Mouse (Mus musculus) CH12.LX (cell line): Measurements from ENCODE around the gene Gm11559. TPM values are rescaled to one million over a fixed set of nuclear protein-coding genes. Genes with fewer than 3 reads are reported as not detected.
"Not testable (repeated sequence)": the region's sequence is repeated elsewhere in the genome, so short reads cannot be mapped to it uniquely, and the experiment has no call there.

Experiments used
- DNase-seq: peaks from one replicate; pipeline ENCODE4 v3.0.0-alpha.2; 2013; ENCODE audit errors: extremely low read depth
- H3K27ac ChIP-seq: 2 replicates; pipeline ENCODE4 v1.5.1; 2012; ENCODE audit warnings: low read depth, mild to moderate bottlenecking, control low read depth, moderate library complexity; ENCODE audit not compliant: insufficient read depth
- H3K27me3 ChIP-seq: replicated peaks from 2 replicates; pipeline ENCODE3; 2012; ENCODE audit warnings: inconsistent platforms
- H3K36me3 ChIP-seq, 2 experiments: replicated peaks in 1 of 2; 2 replicates each; pipeline versions ENCODE3 to v1.6.1; 2012; ENCODE audit warnings: inconsistent platforms in 1 of 2, low read length in 1 of 2, mild to moderate bottlenecking in 1 of 2, mixed read lengths in 1 of 2, moderate library complexity in 1 of 2; ENCODE audit not compliant: control insufficient read depth in 1 of 2, insufficient read depth in 1 of 2
- H3K4me1 ChIP-seq, 2 experiments: 2 replicates each; pipeline ENCODE4 v1.6.1; 2012; ENCODE audit warnings: inconsistent platforms in 1 of 2, moderate library complexity in 1 of 2; ENCODE audit not compliant: insufficient read depth in 2 of 2, control insufficient read depth in 1 of 2
- H3K4me2 ChIP-seq: 2 replicates; pipeline ENCODE4 v1.6.1; 2012; ENCODE audit warnings: low read depth, mild to moderate bottlenecking, control low read depth; ENCODE audit not compliant: poor library complexity, insufficient read depth, severe bottlenecking
- H3K4me3 ChIP-seq, 3 experiments: fragments of 150-350 bp in 1 of 3; sonication (generic) in 1 of 3; replicated peaks in 1 of 3; 2 replicates each; pipeline versions ENCODE3 to v1.5.1; 2011 to 2012; ENCODE audit warnings: low read depth in 2 of 3, low read length in 2 of 3, mild to moderate bottlenecking in 2 of 3, moderate library complexity in 2 of 3, control low read depth in 1 of 3, improper control_type of control experiment in 1 of 3, inconsistent platforms in 1 of 3, mixed read lengths in 1 of 3; ENCODE audit not compliant: poor library complexity in 1 of 3
- H3K79me2 ChIP-seq: replicated peaks from 2 replicates; pipeline ENCODE4 v1.6.1; 2012; ENCODE audit warnings: mild to moderate bottlenecking, moderate library complexity; ENCODE audit not compliant: control insufficient read depth, poor library complexity, insufficient read depth, severe bottlenecking; ENCODE audit errors: extremely low read depth
- H3K9ac ChIP-seq: 2 replicates; pipeline ENCODE4 v1.6.1; 2012; ENCODE audit warnings: low read depth, mild to moderate bottlenecking, control low read depth, moderate library complexity; ENCODE audit not compliant: insufficient read depth
- H3K9me3 ChIP-seq: replicated peaks from 2 replicates; pipeline ENCODE3; 2012; ENCODE audit warnings: low read length, inconsistent platforms, mixed read lengths
- CHD1 ChIP-seq: IDR thresholded peaks from 2 replicates; pipeline ENCODE4 v1.6.1; 2012; ENCODE audit warnings: low read depth, low read length, improper control_type of control experiment, inconsistent platforms
- CHD2 ChIP-seq: IDR thresholded peaks from 2 replicates; pipeline ENCODE4 v1.6.1; 2011; ENCODE audit warnings: low read length, improper control_type of control experiment
- E2F4 ChIP-seq: IDR thresholded peaks from 2 replicates; pipeline ENCODE4 v1.6.1; 2011; ENCODE audit warnings: low read depth, low read length, improper control_type of control experiment; ENCODE audit not compliant: insufficient replicate concordance
- ETS1 ChIP-seq: conservative IDR thresholded peaks from 2 replicates; pipeline ENCODE4 v1.6.1; 2012; ENCODE audit warnings: low read depth, mild to moderate bottlenecking, inconsistent platforms, low read length, improper control_type of control experiment, moderate library complexity
- GABPA ChIP-seq: IDR thresholded peaks from 2 replicates; pipeline ENCODE4 v1.6.1; 2012; ENCODE audit warnings: low read depth, low read length, improper control_type of control experiment, inconsistent platforms; ENCODE audit not compliant: insufficient replicate concordance
- JUN ChIP-seq: IDR thresholded peaks from 2 replicates; pipeline ENCODE4 v1.6.1; 2011; ENCODE audit warnings: low read depth, mild to moderate bottlenecking, low read length, improper control_type of control experiment, moderate library complexity; ENCODE audit not compliant: insufficient read depth
- KAT2A ChIP-seq: IDR thresholded peaks from 2 replicates; pipeline ENCODE4 v1.6.1; 2012; ENCODE audit warnings: low read length, improper control_type of control experiment, inconsistent platforms; ENCODE audit not compliant: insufficient replicate concordance
- MAX ChIP-seq: IDR thresholded peaks from 2 replicates; pipeline ENCODE4 v1.6.1; 2011; ENCODE audit warnings: low read length, improper control_type of control experiment
- MYC ChIP-seq: IDR thresholded peaks from 2 replicates; pipeline ENCODE4 v1.6.1; 2011; ENCODE audit warnings: low read depth, mild to moderate bottlenecking, improper control_type of control experiment, low read length
- NELFE ChIP-seq: IDR thresholded peaks from 2 replicates; pipeline ENCODE4 v1.6.1; 2011; ENCODE audit warnings: low read depth, low read length, improper control_type of control experiment
- POLR2A ChIP-seq: IDR thresholded peaks from 2 replicates; pipeline ENCODE4 v1.6.1; 2011; ENCODE audit warnings: low read depth, mild to moderate bottlenecking, improper control_type of control experiment, low read length
- RAD21 ChIP-seq: IDR thresholded peaks from 2 replicates; pipeline ENCODE4 v1.6.1; 2011; ENCODE audit warnings: low read depth, mild to moderate bottlenecking, low read length, improper control_type of control experiment, moderate library complexity
- RCOR1 ChIP-seq: conservative IDR thresholded peaks from 2 replicates; pipeline ENCODE4 v1.6.1; 2012; ENCODE audit warnings: low read depth, mild to moderate bottlenecking, inconsistent platforms, low read length, improper control_type of control experiment
- USF1 ChIP-seq: IDR thresholded peaks from 2 replicates; pipeline ENCODE4 v1.6.1; 2014; ENCODE audit warnings: low read depth, mild to moderate bottlenecking, inconsistent platforms, low read length, improper control_type of control experiment
- ZC3H11A ChIP-seq: IDR thresholded peaks from 2 replicates; pipeline ENCODE4 v1.6.1; 2012; ENCODE audit warnings: low read depth, mild to moderate bottlenecking, inconsistent platforms, low read length, improper control_type of control experiment
- ZKSCAN1 ChIP-seq: IDR thresholded peaks from 2 replicates; pipeline ENCODE4 v1.6.1; 2012; ENCODE audit warnings: low read depth, inconsistent platforms, low read length, improper control_type of control experiment, borderline replicate concordance
- ZNF384 ChIP-seq: IDR thresholded peaks from 2 replicates; pipeline ENCODE4 v1.6.1; 2012; ENCODE audit warnings: low read depth, low read length, improper control_type of control experiment, inconsistent platforms
- dilution Hi-C: fragments of 300-500 bp; cut with MboI; formaldehyde crosslinking; loops from 2 replicates; pipeline ENCODE4 v1.14.3; 2020; ENCODE audit warnings: low sequenced_read_pairs; ENCODE audit not compliant: extremely low pct_unique_long_range_greater_than_20kb, extremely low pct_ligation_motif_present
- in situ Hi-C: fragments of 300-500 bp; cut with MboI; formaldehyde crosslinking; loops from 3 replicates; pipeline ENCODE4 v1.14.3; 2019; ENCODE audit warnings: low sequenced_read_pairs, low pct_ligation_motif_present, low pct_unique_long_range_greater_than_20kb, mixed read lengths
- polyA plus RNA-seq: library from polyadenylated mRNA; unstranded; fragments of >175 nt; gene quantifications from 2 replicates; pipeline ENCODE4 v1.2.1, GENCODE M21; 2012; ENCODE audit warnings: low read depth; ENCODE audit not compliant: insufficient read length
- total RNA-seq, 2 experiments: library from RNA; depleted of rRNA; stranded (reverse); fragments of 300-350 nt in 1 of 2; fragments of >200 nt in 1 of 2; gene quantifications; 2 replicates each; pipeline ENCODE4 v1.2.3; 2012 to 2014

The Gm11559 gene
- total and polyA plus RNA-seq, 3 experiments, result not detected

DNA sequence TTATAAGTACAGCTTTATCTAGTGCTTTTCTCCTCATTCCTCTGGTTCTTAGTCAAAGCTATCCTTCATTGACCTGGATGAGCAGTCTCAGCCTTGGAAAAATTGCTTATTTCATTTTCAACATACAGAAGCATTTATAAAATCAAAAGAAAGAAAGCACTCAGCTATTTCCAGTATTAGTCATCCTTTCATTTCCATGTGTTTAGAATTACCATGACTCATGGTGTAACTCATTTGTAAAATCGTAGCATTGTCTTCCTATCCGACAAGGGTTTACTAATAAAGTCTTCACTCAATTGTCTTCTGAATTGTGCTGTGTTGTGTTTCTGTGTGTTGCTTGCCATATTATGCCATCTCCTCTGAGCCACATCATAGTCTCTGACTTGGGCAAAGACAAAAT, 5.5 kb upstream of the Gm11559 start:
- Histone ChIP-seq H3K4me2 (no peak overlapping the region), H3K27me3 (peaks cover 64% of the 10 kb centered on the region), H3K4me1 (no peaks in the 10 kb centered on the region), H3K9me3 (no peaks in the 10 kb centered on the region), H3K36me3 (no peaks in the 10 kb centered on the region), H3K27ac (no peak overlapping the region), H3K79me2 (no peaks in the 10 kb centered on the region), H3K4me3 (no peak overlapping the region), H3K9ac (no peak overlapping the region)
- TF ChIP-seq KAT2A, result no peak
- TF ChIP-seq ZKSCAN1, result no peak
- no peak for TF ChIP-seq MAX
- TF ChIP-seq NELFE, result no peak
- no peak for TF ChIP-seq JUN
- TF ChIP-seq RCOR1, result no peak
- TF ChIP-seq GABPA, result no peak
- no peak for TF ChIP-seq E2F4
- TF ChIP-seq USF1, result no peak
- no peak for TF ChIP-seq POLR2A
- TF ChIP-seq CHD2, result no peak
- no peak for TF ChIP-seq CHD1
- TF ChIP-seq MYC, result no peak
- TF ChIP-seq ETS1, result no peak
- TF ChIP-seq ZC3H11A, result no peak
- no peak for TF ChIP-seq RAD21
- TF ChIP-seq ZNF384, result no peak
- in situ Hi-C loops (no loop called here), dilution Hi-C loops (no loop called here)
- DNase-seq, result no peak

DNA sequence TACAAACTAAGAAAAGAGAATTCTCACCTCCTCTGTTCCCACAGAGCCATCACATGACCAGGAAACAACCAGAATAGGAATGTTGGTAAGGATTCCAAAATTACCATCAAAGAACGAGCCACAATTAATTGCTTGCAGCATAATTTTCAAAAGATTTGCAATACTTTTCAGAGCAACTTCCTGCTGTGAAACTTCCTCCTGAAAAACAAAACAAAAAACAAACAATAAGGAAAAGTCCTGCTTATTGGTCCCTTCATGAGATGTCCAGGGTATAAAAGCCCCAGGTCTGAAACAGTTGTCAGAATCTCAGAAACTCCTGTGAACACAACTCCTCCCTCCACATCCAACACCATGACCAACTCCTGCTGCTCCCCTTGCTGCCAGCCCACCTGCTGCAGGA, 8.8 kb downstream of the Gm11559 start, which contains the start of gene Krtap9-1:
Gene Krtap9-1 (plus strand): TSS at position 301 of the 400 bp plus-strand sequence.
- H3K4me2 ChIP-seq, H3K79me2 ChIP-seq, H3K27ac ChIP-seq, H3K9ac ChIP-seq, H3K4me1 ChIP-seq, dilution Hi-C loops, DNase-seq, in situ Hi-C loops, H3K9me3 ChIP-seq, H3K4me3 ChIP-seq, H3K36me3 ChIP-seq: not testable (repeated sequence)
- peaks cover 65% of the 10 kb centered on the region for H3K27me3 ChIP-seq

DNA sequence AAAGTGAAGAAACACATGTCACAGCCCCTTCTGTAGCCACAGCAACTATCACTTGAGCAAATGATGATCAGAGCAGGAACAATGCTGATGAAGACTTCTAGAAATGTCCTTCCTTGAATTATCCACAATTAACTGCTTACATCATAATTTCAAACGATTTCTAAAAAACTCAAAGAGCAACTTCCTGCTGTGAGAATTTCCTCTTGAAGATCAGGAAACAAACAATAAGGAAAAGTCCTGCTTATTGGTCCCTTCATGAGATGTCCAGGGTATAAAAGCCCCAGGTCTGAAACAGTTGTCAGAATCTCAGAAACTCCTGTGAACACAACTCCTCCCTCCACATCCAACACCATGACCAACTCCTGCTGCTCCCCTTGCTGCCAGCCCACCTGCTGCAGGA, 14.6 kb downstream of the Gm11559 start, which contains the start of gene Gm11567:
Gene Gm11567 (plus strand): TSS at position 301 of the 400 bp plus-strand sequence.
- H3K4me1 ChIP-seq, H3K9me3 ChIP-seq, H3K27ac ChIP-seq, dilution Hi-C loops, H3K9ac ChIP-seq, H3K4me2 ChIP-seq, H3K36me3 ChIP-seq, H3K79me2 ChIP-seq, in situ Hi-C loops, H3K4me3 ChIP-seq, DNase-seq: not testable (repeated sequence)
- H3K27me3 ChIP-seq, result peaks cover 68% of the 10 kb centered on the region
